Mouse (Mus musculus) CH12.LX (cell line): Measurements from ENCODE around the gene Bche. TPM values are rescaled to one million over a fixed set of nuclear protein-coding genes. Genes with fewer than 3 reads are reported as not detected.

Source experiments
- DNase-seq: peaks from one replicate; pipeline ENCODE4 v3.0.0-alpha.2; 2013; ENCODE audit errors: extremely low read depth
- H3K27ac ChIP-seq: 2 replicates; pipeline ENCODE4 v1.5.1; 2012; ENCODE audit warnings: low read depth, mild to moderate bottlenecking, control low read depth, moderate library complexity; ENCODE audit not compliant: insufficient read depth
- H3K27me3 ChIP-seq: replicated peaks from 2 replicates; pipeline ENCODE3; 2012; ENCODE audit warnings: inconsistent platforms
- H3K36me3 ChIP-seq, 2 experiments: replicated peaks in 1 of 2; 2 replicates each; pipeline versions ENCODE3 to v1.6.1; 2012; ENCODE audit warnings: inconsistent platforms in 1 of 2, low read length in 1 of 2, mild to moderate bottlenecking in 1 of 2, mixed read lengths in 1 of 2, moderate library complexity in 1 of 2; ENCODE audit not compliant: control insufficient read depth in 1 of 2, insufficient read depth in 1 of 2
- H3K4me1 ChIP-seq, 2 experiments: 2 replicates each; pipeline ENCODE4 v1.6.1; 2012; ENCODE audit warnings: inconsistent platforms in 1 of 2, moderate library complexity in 1 of 2; ENCODE audit not compliant: insufficient read depth in 2 of 2, control insufficient read depth in 1 of 2
- H3K4me2 ChIP-seq: 2 replicates; pipeline ENCODE4 v1.6.1; 2012; ENCODE audit warnings: low read depth, mild to moderate bottlenecking, control low read depth; ENCODE audit not compliant: poor library complexity, insufficient read depth, severe bottlenecking
- H3K4me3 ChIP-seq, 3 experiments: fragments of 150-350 bp in 1 of 3; sonication (generic) in 1 of 3; replicated peaks in 1 of 3; 2 replicates each; pipeline versions ENCODE3 to v1.5.1; 2011 to 2012; ENCODE audit warnings: low read depth in 2 of 3, low read length in 2 of 3, mild to moderate bottlenecking in 2 of 3, moderate library complexity in 2 of 3, control low read depth in 1 of 3, improper control_type of control experiment in 1 of 3, inconsistent platforms in 1 of 3, mixed read lengths in 1 of 3; ENCODE audit not compliant: poor library complexity in 1 of 3
- H3K79me2 ChIP-seq: replicated peaks from 2 replicates; pipeline ENCODE4 v1.6.1; 2012; ENCODE audit warnings: mild to moderate bottlenecking, moderate library complexity; ENCODE audit not compliant: control insufficient read depth, poor library complexity, insufficient read depth, severe bottlenecking; ENCODE audit errors: extremely low read depth
- H3K9ac ChIP-seq: 2 replicates; pipeline ENCODE4 v1.6.1; 2012; ENCODE audit warnings: low read depth, mild to moderate bottlenecking, control low read depth, moderate library complexity; ENCODE audit not compliant: insufficient read depth
- H3K9me3 ChIP-seq: replicated peaks from 2 replicates; pipeline ENCODE3; 2012; ENCODE audit warnings: low read length, inconsistent platforms, mixed read lengths
- BHLHE40 ChIP-seq: IDR thresholded peaks from 2 replicates; pipeline ENCODE4 v1.6.1; 2011; ENCODE audit warnings: mild to moderate bottlenecking, low read depth, low read length, improper control_type of control experiment
- CHD1 ChIP-seq: IDR thresholded peaks from 2 replicates; pipeline ENCODE4 v1.6.1; 2012; ENCODE audit warnings: low read depth, low read length, improper control_type of control experiment, inconsistent platforms
- CHD2 ChIP-seq: IDR thresholded peaks from 2 replicates; pipeline ENCODE4 v1.6.1; 2011; ENCODE audit warnings: low read length, improper control_type of control experiment
- CTCF ChIP-seq, 2 experiments: IDR thresholded peaks in 1 of 2; conservative IDR thresholded peaks in 1 of 2; 2 replicates each; pipeline ENCODE4 v1.5.1; 2011 to 2012; ENCODE audit warnings: low read depth in 2 of 2, low read length in 2 of 2, improper control_type of control experiment in 1 of 2, inconsistent platforms in 1 of 2, mild to moderate bottlenecking in 1 of 2, moderate library complexity in 1 of 2
- ETS1 ChIP-seq: conservative IDR thresholded peaks from 2 replicates; pipeline ENCODE4 v1.6.1; 2012; ENCODE audit warnings: low read depth, mild to moderate bottlenecking, inconsistent platforms, low read length, improper control_type of control experiment, moderate library complexity
- GABPA ChIP-seq: IDR thresholded peaks from 2 replicates; pipeline ENCODE4 v1.6.1; 2012; ENCODE audit warnings: low read depth, low read length, improper control_type of control experiment, inconsistent platforms; ENCODE audit not compliant: insufficient replicate concordance
- HCFC1 ChIP-seq: IDR thresholded peaks from 2 replicates; pipeline ENCODE4 v1.6.1; 2012; ENCODE audit warnings: low read depth, mild to moderate bottlenecking, inconsistent platforms, low read length, improper control_type of control experiment
- JUN ChIP-seq: IDR thresholded peaks from 2 replicates; pipeline ENCODE4 v1.6.1; 2011; ENCODE audit warnings: low read depth, mild to moderate bottlenecking, low read length, improper control_type of control experiment, moderate library complexity; ENCODE audit not compliant: insufficient read depth
- JUND ChIP-seq: conservative IDR thresholded peaks from 2 replicates; pipeline ENCODE4 v1.6.1; 2011; ENCODE audit warnings: low read depth, low read length, improper control_type of control experiment
- MAZ ChIP-seq: IDR thresholded peaks from 2 replicates; pipeline ENCODE4 v1.6.1; 2012; ENCODE audit warnings: low read depth, mild to moderate bottlenecking, inconsistent platforms, low read length, improper control_type of control experiment, moderate library complexity
- MEF2A ChIP-seq: IDR thresholded peaks from 2 replicates; pipeline ENCODE4 v1.6.1; 2014; ENCODE audit warnings: low read depth, mild to moderate bottlenecking, inconsistent platforms, low read length, improper control_type of control experiment, borderline replicate concordance
- MYC ChIP-seq: IDR thresholded peaks from 2 replicates; pipeline ENCODE4 v1.6.1; 2011; ENCODE audit warnings: low read depth, mild to moderate bottlenecking, improper control_type of control experiment, low read length
- NELFE ChIP-seq: IDR thresholded peaks from 2 replicates; pipeline ENCODE4 v1.6.1; 2011; ENCODE audit warnings: low read depth, low read length, improper control_type of control experiment
- PAX5 ChIP-seq: IDR thresholded peaks from 2 replicates; pipeline ENCODE4 v1.6.1; 2012; ENCODE audit warnings: low read length, inconsistent platforms, mixed read lengths
- POLR2A ChIP-seq: IDR thresholded peaks from 2 replicates; pipeline ENCODE4 v1.6.1; 2011; ENCODE audit warnings: low read depth, mild to moderate bottlenecking, improper control_type of control experiment, low read length
- POLR2AphosphoS2 ChIP-seq: IDR thresholded peaks from 2 replicates; pipeline ENCODE4 v1.6.1; 2011; ENCODE audit warnings: low read depth, low read length, improper control_type of control experiment
- RAD21 ChIP-seq: IDR thresholded peaks from 2 replicates; pipeline ENCODE4 v1.6.1; 2011; ENCODE audit warnings: low read depth, mild to moderate bottlenecking, low read length, improper control_type of control experiment, moderate library complexity
- SMC3 ChIP-seq: IDR thresholded peaks from 2 replicates; pipeline ENCODE4 v1.6.1; 2011; ENCODE audit warnings: low read depth, low read length, improper control_type of control experiment
- TCF12 ChIP-seq: IDR thresholded peaks from 2 replicates; pipeline ENCODE4 v1.6.1; 2014; ENCODE audit warnings: low read depth, mild to moderate bottlenecking, inconsistent platforms, low read length, improper control_type of control experiment
- USF2 ChIP-seq: conservative IDR thresholded peaks from 2 replicates; pipeline ENCODE4 v1.6.1; 2011; ENCODE audit warnings: low read depth, low read length, improper control_type of control experiment
- ZC3H11A ChIP-seq: IDR thresholded peaks from 2 replicates; pipeline ENCODE4 v1.6.1; 2012; ENCODE audit warnings: low read depth, mild to moderate bottlenecking, inconsistent platforms, low read length, improper control_type of control experiment
- ZMIZ1 ChIP-seq: IDR thresholded peaks from 2 replicates; pipeline ENCODE4 v1.6.1; 2012; ENCODE audit warnings: low read depth, mild to moderate bottlenecking, inconsistent platforms, low read length, improper control_type of control experiment
- ZNF384 ChIP-seq: IDR thresholded peaks from 2 replicates; pipeline ENCODE4 v1.6.1; 2012; ENCODE audit warnings: low read depth, low read length, improper control_type of control experiment, inconsistent platforms
- dilution Hi-C: fragments of 300-500 bp; cut with MboI; formaldehyde crosslinking; loops from 2 replicates; pipeline ENCODE4 v1.14.3; 2020; ENCODE audit warnings: low sequenced_read_pairs; ENCODE audit not compliant: extremely low pct_unique_long_range_greater_than_20kb, extremely low pct_ligation_motif_present
- in situ Hi-C: fragments of 300-500 bp; cut with MboI; formaldehyde crosslinking; loops from 3 replicates; pipeline ENCODE4 v1.14.3; 2019; ENCODE audit warnings: low sequenced_read_pairs, low pct_ligation_motif_present, low pct_unique_long_range_greater_than_20kb, mixed read lengths
- polyA plus RNA-seq: library from polyadenylated mRNA; unstranded; fragments of >175 nt; gene quantifications from 2 replicates; pipeline ENCODE4 v1.2.1, GENCODE M21; 2012; ENCODE audit warnings: low read depth; ENCODE audit not compliant: insufficient read length
- total RNA-seq, 2 experiments: library from RNA; depleted of rRNA; stranded (reverse); fragments of 300-350 nt in 1 of 2; fragments of >200 nt in 1 of 2; gene quantifications; 2 replicates each; pipeline ENCODE4 v1.2.3; 2012 to 2014

Bche gene
- total and polyA plus RNA-seq, 3 experiments = not detected

GRCm38 (mm10) chr3:73611421-73611820 lies 96.8 kb downstream of the Bche start:
- dilution Hi-C loops (no loop called here), in situ Hi-C loops (no loop called here)

GRCm38 (mm10) chr3:73591757-73592533 lies 116.3 kb downstream of the Bche start:
- TF ChIP-seq MYC (no peak), ZNF384 (no peak), SMC3 (no peak), HCFC1 (no peak), MAZ (no peak), CHD2 (no peak), RAD21 (no peak), BHLHE40 (no peak), PAX5 (no peak), ZC3H11A (no peak), TCF12 (no peak), POLR2A (no peak), CHD1 (no peak), GABPA (no peak), ZMIZ1 (no peak), JUN (no peak), MEF2A (no peak), POLR2AphosphoS2 (no peak)
- DNase-seq = no peak
- Histone ChIP-seq H3K9me3 (peaks cover 25% of the 10 kb centered on the region), H3K36me3 (no peaks in the 10 kb centered on the region), H3K9ac (no peak overlapping the region), H3K27me3 (no peaks in the 10 kb centered on the region), H3K4me2 (no peak overlapping the region), H3K4me3 (no peak overlapping the region), H3K27ac (no peak overlapping the region), H3K4me1 (no peaks in the 10 kb centered on the region), H3K79me2 (no peaks in the 10 kb centered on the region)
- in situ Hi-C loops (no loop called here), dilution Hi-C loops (no loop called here)

More at GRCm38 (mm10) chr3:73611421-73611820, 96.8 kb downstream of the Bche start:
- Histone ChIP-seq H3K9ac (no peak overlapping the region), H3K27ac (no peak overlapping the region), H3K27me3 (no peaks in the 10 kb centered on the region), H3K9me3 (peaks cover 8% of the 10 kb centered on the region), H3K4me1 (no peaks in the 10 kb centered on the region), H3K79me2 (no peaks in the 10 kb centered on the region), H3K36me3 (no peaks in the 10 kb centered on the region), H3K4me2 (no peak overlapping the region), H3K4me3 (no peak overlapping the region)
- no peak for TF ChIP-seq BHLHE40
- TF ChIP-seq NELFE = no peak
- no peak for TF ChIP-seq CTCF (conservative IDR thresholded peaks at IDR 0.05 in 1 of 2, IDR thresholded peaks at IDR 0.05 in 1 of 2; ENCODE audit: low read depth in 2 of 2, low read length in 2 of 2)
- no peak for TF ChIP-seq ETS1
- TF ChIP-seq ZC3H11A = no peak
- no peak for TF ChIP-seq MAZ
- TF ChIP-seq RAD21 = no peak
- no peak for TF ChIP-seq USF2
- no peak for TF ChIP-seq POLR2A
- no peak for TF ChIP-seq JUND
- DNase-seq = no peak
